10 mouse cellular contexts compared by ENCODE assay signal in the genomic region with DNA sequence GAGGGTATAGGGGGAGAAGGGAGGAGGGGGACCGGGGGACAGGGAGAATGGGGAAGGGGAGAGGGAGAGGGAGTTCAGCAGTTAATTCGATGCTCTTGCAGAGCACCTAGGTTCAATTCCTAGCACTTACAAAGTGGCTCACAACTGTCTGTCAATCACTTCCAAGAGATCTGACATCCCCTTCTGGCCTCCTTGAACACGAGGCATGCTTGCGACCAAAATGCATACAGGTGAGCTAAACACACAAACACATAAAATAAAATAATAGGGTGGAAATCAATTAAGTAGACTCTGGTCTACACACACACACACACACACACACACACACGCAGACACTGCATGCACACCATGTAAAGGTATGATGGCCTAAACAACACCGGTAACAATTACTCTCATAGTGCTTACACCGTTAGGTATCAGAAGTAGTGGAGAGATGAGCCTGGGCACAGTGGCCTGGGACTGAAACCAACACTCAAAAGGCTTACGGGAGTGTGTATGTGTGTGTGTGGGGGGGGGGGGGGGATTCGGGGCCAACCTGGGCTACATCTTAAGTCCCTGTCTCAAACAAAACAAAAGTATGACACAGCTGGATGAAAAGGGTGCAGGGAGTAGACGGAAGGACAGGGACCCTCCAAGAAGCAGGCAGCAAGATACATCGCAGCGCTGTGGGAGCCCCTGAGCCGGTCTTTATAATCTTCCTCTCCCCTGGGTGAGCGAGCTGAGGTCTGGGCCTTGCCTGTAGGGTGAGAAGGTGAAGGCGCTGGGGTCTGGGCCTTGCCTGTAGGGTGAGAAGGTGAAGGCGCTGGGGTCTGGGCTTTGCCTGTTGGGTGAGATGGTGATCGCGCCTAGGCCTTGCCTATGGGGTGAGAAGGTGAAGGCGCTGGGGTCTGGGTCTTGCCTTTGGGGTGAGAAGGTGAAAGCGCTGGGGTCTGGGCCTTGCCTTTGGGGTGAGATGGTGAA. TPM values are rescaled to one million over a fixed set of nuclear protein-coding genes. Genes with fewer than 3 reads are reported as not detected.
DNase-seq lines count a peak whose midpoint lies in the region; ATAC-seq and TF ChIP-seq lines count a peak whose summit lies in the region.
"Had no signal": no experiment of that assay in that cellular context is flagged by ENCODE, and none has a peak within 500 bp of the region (broad histone marks: within the 10 kb centered on the region; RNA-seq: fewer than 3 reads in every experiment).

No protein-coding gene starts in this region.

- no peak for TF ChIP-seq POLR2A in bone marrow macrophage, adult 2 months (IDR thresholded peaks at IDR 0.05; ENCODE audit: borderline replicate concordance, low read depth, low read length)

- peak overlapping the region; percentile 44; the same call in 1 of the 2 replicates for H3K4me2 ChIP-seq in lung, postnatal 0 days (replicated peaks; ENCODE audit: low read depth, low read length)
- H3K4me2 ChIP-seq in intestine, postnatal 0 days (replicated peaks; ENCODE audit: low read depth) = peak overlapping the region; percentile 58; the same call in 1 of the 2 replicates

- no peak for TF ChIP-seq EP300 in lung, postnatal 0 days (IDR thresholded peaks at IDR 0.05)

- no peaks in the 10 kb centered on the region for H3K27me3 ChIP-seq in lung, postnatal 0 days (replicated peaks; ENCODE audit: insufficient read depth, low read length)
- H3K27me3 ChIP-seq in intestine, postnatal 0 days (replicated peaks; ENCODE audit: control insufficient read depth, insufficient read depth, low read length) = no peaks in the 10 kb centered on the region
- no peaks in the 10 kb centered on the region for H3K27me3 ChIP-seq in splenic B cell, adult 2 months (ENCODE audit: control insufficient read depth, insufficient read depth, low read length, poor library complexity, severe bottlenecking)

- 80% methylated on average over 20 of the region's 20 CpGs for WGBS in lung, postnatal 0 days
- 88% methylated on average over 20 of the region's 20 CpGs for WGBS in intestine, postnatal 0 days

- 0 out of 2 replicates have a peak overlapping the region, but pooled peaks have one; percentile 14 for H3K27ac ChIP-seq in lung, postnatal 0 days (ENCODE audit: low read length)
- H3K27ac ChIP-seq in bone marrow macrophage, adult 2 months (ENCODE audit: insufficient read depth, low read depth, low read length) = peak overlapping the region; percentile 69
- no peak overlapping the region for H3K27ac ChIP-seq in intestine, postnatal 0 days (ENCODE audit: low read depth, low read length)
- H3K27ac ChIP-seq: left cerebral cortex, adult 2 months had no signal

- no peak for DNase-seq in lung, postnatal 0 days (ENCODE audit: low spot score)
- DNase-seq in lung, postnatal 10 days = no peak
- peak; percentile 44 for DNase-seq in splenic B cell, adult 2 months (ENCODE audit: low read depth, low spot score)
- DNase-seq in left cerebral cortex, adult 18-20 months (ENCODE audit: low spot score in 2 of 2) = no peak
- DNase-seq in right cerebral cortex, postnatal 25 days = no peak
- DNase-seq: right cerebral cortex, postnatal 4 days had no signal

- ATAC-seq in lung, postnatal 0 days = no peak
- ATAC-seq in intestine, postnatal 0 days = no peak

- 0 out of 2 replicates have a peak, but pooled peaks cover 5% of the 10 kb centered on the region for H3K4me1 ChIP-seq in lung, postnatal 0 days (ENCODE audit: insufficient read depth, low read depth, low read length)
- peaks cover 36% of the 10 kb centered on the region for H3K4me1 ChIP-seq in bone marrow macrophage, adult 2 months (ENCODE audit: control insufficient read depth, insufficient read depth, low read length)
- no peaks in the 10 kb centered on the region for H3K4me1 ChIP-seq in intestine, postnatal 0 days (replicated peaks; ENCODE audit: control insufficient read depth, insufficient read depth, low read length)

- no peaks in the 10 kb centered on the region for H3K36me3 ChIP-seq in lung, postnatal 0 days (ENCODE audit: insufficient read depth, low read length)
- no peaks in the 10 kb centered on the region for H3K36me3 ChIP-seq in intestine, postnatal 0 days (ENCODE audit: control insufficient read depth, insufficient read depth)
- H3K36me3 ChIP-seq in splenic B cell, adult 2 months (ENCODE audit: control insufficient read depth, insufficient read depth, low read length, poor library complexity, severe bottlenecking) = peaks cover 1% of the 10 kb centered on the region; the same call in 1 of the 2 replicates

- no peaks in the 10 kb centered on the region for H3K9me3 ChIP-seq in lung, postnatal 0 days (ENCODE audit: low read length)
- no peaks in the 10 kb centered on the region for H3K9me3 ChIP-seq in intestine, postnatal 0 days (ENCODE audit: control insufficient read depth)

- TF ChIP-seq CTCF in lung, postnatal 0 days (IDR thresholded peaks at IDR 0.05) = no peak
- TF ChIP-seq CTCF in bone marrow macrophage, adult 2 months (IDR thresholded peaks at IDR 0.05; ENCODE audit: low read depth, low read length) = no peak
- no peak for TF ChIP-seq CTCF in intestine, postnatal 0 days (IDR thresholded peaks at IDR 0.05; ENCODE audit: low read depth)

- H3K9ac ChIP-seq in lung, postnatal 0 days (replicated peaks; ENCODE audit: low read depth) = no peak overlapping the region
- no peak overlapping the region for H3K9ac ChIP-seq in intestine, postnatal 0 days (ENCODE audit: low read depth, low read length)

- H3K4me3 ChIP-seq in lung, postnatal 0 days (ENCODE audit: low read depth, low read length) = no peak overlapping the region
- H3K4me3 ChIP-seq in bone marrow macrophage, adult 2 months (ENCODE audit: insufficient read depth, low read length) = peak overlapping the region; percentile 90
- no peak overlapping the region for H3K4me3 ChIP-seq in intestine, postnatal 0 days (ENCODE audit: low read depth, low read length)
- H3K4me3 ChIP-seq: left cerebral cortex, adult 2 months had no signal

RNA-seq across cellular contexts. Expression of a gene that starts 0.7 kb away (rescaled TPM):
- 14.6 and 16.0 TPM in 2 replicates for polyA plus RNA-seq in lung, postnatal 0 days (2015; fragmentation: Nextera tagmentation; extraction: Ambion mirVana)
- polyA plus RNA-seq in bone marrow macrophage, adult 2 months (2012; ENCODE audit: insufficient read depth, insufficient read length, missing spikeins) = 41.2 and 41.4 TPM in 2 replicates
- polyA plus RNA-seq in intestine, postnatal 0 days (2015; fragmentation: Nextera tagmentation; extraction: Ambion mirVana) = 5.2 and 5.8 TPM in 2 replicates
- total RNA-seq in left cerebral cortex, adult 18-20 months (2021) = 1 to 10 TPM; 1.1 to 1.6 TPM

RNA-seq across cellular contexts. Expression of a gene that starts 3.3 kb away (rescaled TPM):
- polyA plus RNA-seq in lung, postnatal 0 days (2015; fragmentation: Nextera tagmentation; extraction: Ambion mirVana) = 0.20 and 0.30 TPM in 2 replicates
- not detected in 2 replicates for polyA plus RNA-seq in bone marrow macrophage, adult 2 months (2012; ENCODE audit: insufficient read depth, insufficient read length, missing spikeins)
- 175 and 225 TPM in 2 replicates for polyA plus RNA-seq in intestine, postnatal 0 days (2015; fragmentation: Nextera tagmentation; extraction: Ambion mirVana)
- total RNA-seq in left cerebral cortex, adult 18-20 months (2021) = not detected
- total RNA-seq: heart, adult 8-10 months; left cerebral cortex, adult 2 months had no signal

RNA-seq across cellular contexts. Expression of a gene that starts 31.6 kb away (rescaled TPM):
- polyA plus RNA-seq in lung, postnatal 0 days (2015; fragmentation: Nextera tagmentation; extraction: Ambion mirVana) = 0.14 and 0.21 TPM in 2 replicates
- 0.71 TPM in 1 of 2 replicates, not detected in the other for polyA plus RNA-seq in bone marrow macrophage, adult 2 months (2012; ENCODE audit: insufficient read depth, insufficient read length, missing spikeins)
- 1.8 and 2.0 TPM in 2 replicates for polyA plus RNA-seq in intestine, postnatal 0 days (2015; fragmentation: Nextera tagmentation; extraction: Ambion mirVana)
- total RNA-seq in left cerebral cortex, adult 18-20 months (2021) = under 1 TPM; 0.54 to 0.63 TPM
- total RNA-seq: heart, adult 8-10 months had no signal

RNA-seq across cellular contexts. Expression of a gene that starts 47.2 kb away (rescaled TPM):
- 0.73 and 0.83 TPM in 2 replicates for polyA plus RNA-seq in lung, postnatal 0 days (2015; fragmentation: Nextera tagmentation; extraction: Ambion mirVana)
- polyA plus RNA-seq in bone marrow macrophage, adult 2 months (2012; ENCODE audit: insufficient read depth, insufficient read length, missing spikeins) = 34.5 and 36.3 TPM in 2 replicates
- polyA plus RNA-seq in intestine, postnatal 0 days (2015; fragmentation: Nextera tagmentation; extraction: Ambion mirVana) = 0.09 and 0.13 TPM in 2 replicates
- total RNA-seq in left cerebral cortex, adult 18-20 months (2021) = under 1 TPM; 0.09 to 0.16 TPM

RNA-seq across cellular contexts. Expression of a gene that starts 48.2 kb away (rescaled TPM):
- polyA plus RNA-seq in lung, postnatal 0 days (2015; fragmentation: Nextera tagmentation; extraction: Ambion mirVana) = 7.0 and 9.2 TPM in 2 replicates
- 40.8 and 48.5 TPM in 2 replicates for polyA plus RNA-seq in bone marrow macrophage, adult 2 months (2012; ENCODE audit: insufficient read depth, insufficient read length, missing spikeins)
- polyA plus RNA-seq in intestine, postnatal 0 days (2015; fragmentation: Nextera tagmentation; extraction: Ambion mirVana) = 24.0 and 24.2 TPM in 2 replicates
- total RNA-seq in left cerebral cortex, adult 18-20 months (2021) = 1 to 10 TPM; 3.6 to 5.7 TPM

Comparison
In these comparisons a context has a peak if more than half of its experiments do, and no peak if none do; other contexts are left out.
1. RNA of a gene that starts 3.3 kb away (polyA plus RNA-seq): 175 to 225 TPM in intestine, postnatal 0 days; 0.20 to 0.30 TPM in lung, postnatal 0 days and not detected in bone marrow macrophage, adult 2 months; every median in the first group is over 10 times any median in the second.